Mouse (Mus musculus): ENCODE data around the gene Myo10.
A peak's percentile ranks its signal among the peaks of the same experiment; 100 is the strongest.

The Myo10 gene

GRCm38 (mm10) chr15:25728501-25728900 lies 106.2 kb downstream of the Myo10 start:
- no peak for DNase-seq

- DNase-seq = peak in 1 of 2 experiments; percentile 22
Measured at GRCm38 (mm10) chr15:25731053-25731452, 108.7 kb downstream of the Myo10 start.

DNA sequence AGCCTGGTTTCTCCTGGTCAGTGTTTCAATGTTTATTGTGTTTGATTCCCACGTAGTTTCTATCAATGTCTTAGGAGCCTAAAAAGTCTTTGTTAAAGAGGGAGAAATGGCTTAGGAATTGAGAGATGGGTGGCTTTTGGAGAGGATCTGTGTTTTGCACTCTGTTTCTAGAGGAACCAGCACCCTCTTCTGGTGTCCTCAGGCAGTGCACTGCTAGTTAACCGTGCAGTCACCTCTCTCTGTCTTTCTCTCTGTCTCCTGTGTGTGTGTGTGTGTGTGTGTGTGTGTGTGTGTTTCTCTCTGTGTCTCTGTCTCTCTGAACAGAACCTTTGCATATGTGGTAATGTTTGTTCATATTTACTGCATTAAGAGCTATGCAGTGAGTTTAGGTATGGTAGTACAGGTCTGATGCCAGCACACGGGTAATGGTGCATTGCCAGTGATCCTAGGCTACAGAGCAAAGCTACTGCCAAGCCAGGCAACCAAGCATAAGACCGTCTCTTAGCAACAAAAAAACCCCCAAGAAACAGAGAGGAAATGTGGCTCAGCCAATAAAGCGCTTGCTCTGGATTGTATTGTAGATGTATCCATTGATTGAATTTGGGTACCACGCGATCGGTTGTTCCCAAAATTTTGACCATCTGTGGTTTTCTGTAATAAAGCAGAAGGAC lies 110.6 kb downstream of the Myo10 start:
- DNase-seq = peak; percentile 21 to 25

DNA sequence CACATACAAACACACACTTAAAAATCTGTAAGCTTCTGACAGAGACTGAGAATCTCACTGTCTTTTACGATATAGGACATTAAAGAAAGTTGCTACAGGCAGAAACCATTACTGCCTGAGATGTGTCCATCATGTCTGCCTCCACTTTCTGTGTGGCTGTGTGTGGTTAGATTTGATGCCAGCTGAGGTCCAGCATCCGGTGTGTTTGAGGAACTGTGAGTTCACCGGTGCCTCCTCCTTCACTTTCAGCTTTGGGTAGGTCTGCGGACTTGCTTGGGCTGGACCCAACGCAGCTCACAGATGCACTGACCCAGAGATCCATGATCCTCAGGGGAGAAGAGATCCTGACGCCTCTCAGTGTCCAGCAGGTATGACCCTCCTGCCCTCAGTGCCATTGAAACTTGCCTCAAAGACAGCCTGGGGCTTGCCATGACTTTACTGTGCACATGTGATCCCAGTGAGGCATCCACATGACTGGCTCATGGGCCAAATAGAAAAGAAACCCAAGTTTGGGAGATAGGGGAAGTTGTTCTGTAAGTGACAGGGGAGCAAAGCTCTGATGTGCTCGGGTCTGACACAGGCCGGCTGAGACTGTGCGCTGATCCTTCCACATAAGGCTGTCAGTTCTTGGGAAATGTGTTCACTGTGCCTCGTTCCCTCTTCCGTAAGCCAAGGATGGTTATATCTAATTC lies 111.6 kb downstream of the Myo10 start:
- DNase-seq = peak; percentile 34 to 40

GRCm38 (mm10) chr15:25736531-25736930 lies 114.2 kb downstream of the Myo10 start:
- DNase-seq = no peak

GRCm38 (mm10) chr15:25740271-25740670 lies 117.9 kb downstream of the Myo10 start:
- DNase-seq = peak; percentile 27 to 30

DNA sequence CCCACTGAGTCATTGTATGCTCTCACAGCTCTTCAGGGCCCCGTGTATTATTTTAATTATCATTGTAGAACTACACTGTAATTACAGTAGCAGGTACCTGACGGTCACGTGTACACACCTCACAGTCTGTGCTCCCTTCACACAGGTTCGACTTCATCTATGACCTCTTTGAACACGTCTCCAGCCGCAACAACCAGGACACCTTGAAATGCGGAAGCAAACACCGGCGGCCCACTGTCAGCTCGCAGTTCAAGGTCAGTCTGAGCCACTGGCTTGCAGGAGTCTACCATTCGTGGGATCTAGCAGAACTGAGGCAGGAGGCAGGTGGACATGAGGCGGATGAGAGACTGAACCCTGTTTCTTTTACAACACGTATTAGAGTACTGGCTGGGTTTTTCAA lies 119.9 kb downstream of the Myo10 start:
- DNase-seq = no peak

DNA sequence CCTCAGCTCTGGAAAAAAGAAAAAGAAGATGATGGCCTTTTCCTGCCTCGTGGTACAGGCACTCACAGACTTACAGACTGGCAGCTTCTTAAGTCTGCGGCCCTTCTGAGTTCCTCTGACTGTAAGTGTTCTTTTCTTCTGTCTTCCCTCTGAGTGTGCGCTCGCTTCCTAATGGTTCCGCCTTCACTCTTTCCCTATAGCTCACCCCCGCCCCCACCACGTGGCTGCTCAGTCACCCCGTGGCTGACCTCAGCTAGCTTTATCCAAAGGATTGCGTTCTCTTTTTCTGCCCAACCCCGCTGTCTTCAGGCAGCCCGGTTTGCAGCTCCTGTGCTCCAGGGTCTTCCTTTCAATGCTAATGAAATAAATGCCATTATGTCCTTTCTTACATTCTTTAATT lies 129.2 kb downstream of the Myo10 start:
- no peak for DNase-seq

- no peak for DNase-seq
Measured at GRCm38 (mm10) chr15:25752597-25752996, 130.3 kb downstream of the Myo10 start.

- DNase-seq = no peak
Measured at GRCm38 (mm10) chr15:25753003-25753402, 130.7 kb downstream of the Myo10 start.

DNA sequence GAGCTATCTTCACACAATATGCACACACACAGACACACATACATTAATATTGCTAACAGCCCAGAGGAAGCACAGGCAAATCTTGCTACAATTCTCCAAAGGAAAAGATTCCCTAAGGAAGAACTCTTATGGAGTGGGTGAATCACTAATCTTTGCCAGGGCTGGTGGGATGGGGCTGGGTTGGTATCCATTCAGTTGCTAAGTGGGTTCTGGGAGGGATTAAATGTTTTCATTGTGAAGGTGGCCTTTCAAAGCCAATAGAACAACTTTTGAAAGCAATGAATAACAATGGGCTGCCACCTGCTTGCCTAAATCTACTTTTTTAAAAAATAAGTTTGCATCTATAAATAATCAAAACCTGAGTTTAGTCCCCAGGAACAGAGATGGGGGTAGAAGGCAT lies 131.6 kb downstream of the Myo10 start:
- no peak for DNase-seq

DNA sequence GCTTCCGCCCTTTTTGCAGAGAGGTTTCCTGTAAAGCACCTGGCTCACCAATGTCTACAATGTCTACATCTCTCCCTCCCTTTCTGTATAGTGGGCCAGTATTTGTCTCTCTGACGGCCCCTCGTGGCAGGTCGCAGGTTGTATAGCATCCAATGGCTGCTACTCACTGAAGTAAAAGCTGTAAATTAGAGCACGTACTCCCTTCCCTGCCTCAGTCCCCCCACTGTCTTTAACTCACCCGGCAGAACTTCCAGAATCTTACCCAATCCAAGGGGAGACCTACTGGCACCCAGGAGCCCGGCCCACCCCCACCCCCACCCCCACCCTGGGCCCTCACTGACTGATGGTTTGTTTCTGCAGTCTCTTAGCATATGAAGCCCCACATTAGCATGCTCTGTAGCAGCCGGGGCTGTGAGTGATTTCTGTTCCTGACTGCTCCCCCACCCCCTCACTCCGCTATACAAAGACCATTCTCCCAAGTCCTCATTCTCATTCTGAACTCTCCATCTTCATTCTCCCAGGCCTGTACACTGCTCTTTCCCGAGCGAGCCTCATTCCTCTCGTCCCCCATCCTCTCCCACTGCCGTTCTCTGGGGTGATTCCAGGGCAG lies 132.1 kb downstream of the Myo10 start:
- DNase-seq = no peak

- DNase-seq = no peak
Measured at GRCm38 (mm10) chr15:25755536-25755935, 133.2 kb downstream of the Myo10 start.

DNA sequence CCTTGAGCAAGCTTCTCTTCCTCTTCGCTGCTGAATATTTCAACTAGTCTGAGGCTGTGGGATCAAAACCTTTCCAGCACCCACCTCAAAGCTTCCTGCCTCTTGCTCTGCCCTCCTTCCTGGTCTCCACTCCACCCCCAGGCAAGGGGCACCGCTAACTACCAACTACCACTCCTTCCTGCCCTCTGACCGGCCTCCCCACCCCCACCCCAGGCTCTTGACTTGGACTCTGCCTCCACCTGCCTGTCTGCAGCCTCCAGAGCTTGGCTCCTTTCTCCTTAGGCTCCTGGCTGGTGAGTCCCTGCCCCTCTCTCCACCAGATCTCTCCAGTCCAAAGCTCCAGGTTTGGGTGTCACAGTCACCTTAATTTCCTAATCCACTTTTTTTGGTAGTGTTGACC lies 133.7 kb downstream of the Myo10 start:
- DNase-seq = no peak

- DNase-seq = no peak
Measured at GRCm38 (mm10) chr15:25758037-25758436, 135.7 kb downstream of the Myo10 start.

DNA sequence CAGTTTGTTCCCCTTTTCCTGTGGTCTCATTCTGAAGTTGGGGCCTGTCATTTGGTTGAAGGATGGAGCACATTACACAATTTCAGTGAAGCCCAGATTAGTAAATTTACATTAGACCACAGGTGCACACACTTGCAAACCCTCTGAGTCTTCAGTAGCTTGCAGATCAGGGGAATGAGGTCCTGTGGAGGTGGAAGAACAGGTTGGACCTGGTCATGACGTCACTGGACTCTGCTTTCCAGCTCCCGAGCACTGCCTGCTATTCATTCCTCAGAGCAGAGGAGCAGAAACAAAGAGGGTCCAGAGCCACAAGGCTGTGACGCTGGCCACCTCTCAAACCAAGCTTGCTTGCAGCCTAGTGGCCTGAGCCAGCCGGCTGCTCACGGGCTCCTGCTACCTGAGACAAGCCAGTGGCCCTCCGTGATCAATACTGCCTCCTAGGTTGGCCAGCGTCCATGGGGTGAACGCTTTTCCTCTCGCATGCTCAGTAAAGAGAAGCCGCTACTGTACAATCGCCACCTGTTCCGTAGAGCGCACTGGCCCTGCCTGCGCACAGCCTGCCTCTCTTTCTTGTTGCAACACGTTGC lies 136.3 kb downstream of the Myo10 start:
- no peak for DNase-seq

DNA sequence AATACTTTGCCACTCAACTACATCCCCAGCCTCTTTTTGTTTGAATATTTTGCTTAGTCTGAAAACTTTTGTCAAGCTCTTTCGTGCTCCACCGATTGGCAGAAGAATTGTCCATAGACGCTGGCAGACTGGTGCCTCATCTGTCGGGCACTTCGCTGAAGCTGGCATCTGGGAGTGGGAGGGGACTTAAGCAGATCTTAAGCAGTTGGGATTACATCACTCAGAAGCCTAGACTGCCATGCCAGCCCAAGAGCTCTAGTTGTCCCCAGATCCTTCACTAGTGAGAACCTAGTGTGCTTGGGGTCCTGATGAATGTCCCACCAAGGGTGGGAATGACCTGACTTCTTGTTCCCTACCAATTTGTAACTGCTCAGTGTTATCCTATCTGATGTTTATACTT lies 138.0 kb downstream of the Myo10 start:
- no peak for DNase-seq

GRCm38 (mm10) chr15:25761049-25761448 lies 138.7 kb downstream of the Myo10 start:
- no peak for DNase-seq

DNA sequence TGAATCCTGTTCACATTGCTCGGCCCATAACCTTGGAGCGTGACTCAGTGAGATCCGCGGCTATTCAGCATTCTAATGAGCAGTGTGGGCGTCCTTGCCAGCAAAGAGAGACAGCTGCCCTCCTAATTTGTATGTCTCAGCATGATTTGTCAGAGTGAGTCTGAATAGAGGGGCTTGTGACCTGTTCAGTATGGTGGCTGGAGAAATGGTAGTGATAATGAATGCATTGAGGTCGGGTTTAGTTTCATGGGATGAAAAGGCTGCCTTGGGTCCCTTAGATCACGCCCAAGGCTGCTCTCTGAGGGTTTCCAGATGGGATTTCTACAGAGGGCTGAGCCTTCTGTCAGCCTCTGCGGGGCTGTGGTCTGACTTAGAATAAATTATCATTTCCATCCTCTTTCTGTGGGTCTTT lies 139.5 kb downstream of the Myo10 start:
- DNase-seq = no peak

- no peak for DNase-seq
Measured at GRCm38 (mm10) chr15:25762306-25762705, 140.0 kb downstream of the Myo10 start.

GRCm38 (mm10) chr15:25763106-25763505 lies 140.8 kb downstream of the Myo10 start:
- DNase-seq = no peak

GRCm38 (mm10) chr15:25764653-25765352 lies 142.5 kb downstream of the Myo10 start:
- DNase-seq = no peak

DNA sequence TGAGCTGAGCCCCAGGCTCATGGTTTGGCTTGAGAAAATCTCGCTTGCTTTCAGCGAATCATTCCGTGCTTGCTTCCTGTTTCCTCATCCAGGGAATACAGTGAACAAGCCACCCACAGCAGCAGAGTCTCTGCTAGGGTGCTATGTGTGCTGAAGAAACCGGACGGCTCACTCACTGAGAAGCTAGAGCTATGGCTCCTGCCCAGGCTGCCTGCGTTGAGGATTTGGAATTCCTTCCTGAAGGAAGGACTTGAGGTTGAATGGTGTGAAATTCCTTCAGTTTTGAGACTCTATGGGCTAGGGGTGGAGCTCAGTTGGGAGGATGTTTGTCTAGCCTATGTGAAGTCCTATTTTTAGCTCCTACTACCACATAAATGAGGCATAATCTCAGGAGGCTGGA lies 145.5 kb downstream of the Myo10 start:
- DNase-seq = no peak
